ENCODE assay signal across 8 mouse cellular contexts in genomic region chr12:3889875-3890635, GRCm38 (mm10).
DNase-seq lines count a peak whose midpoint lies in the region; ATAC-seq and TF ChIP-seq lines count a peak whose summit lies in the region.
"Had no signal": no experiment of that assay in that cellular context is flagged by ENCODE, and none has a peak within 500 bp of the region (broad histone marks: within the 10 kb centered on the region; RNA-seq: fewer than 3 reads in every experiment).

No protein-coding gene starts in this region.

- TF ChIP-seq CTCF in hindbrain, postnatal 0 days (IDR thresholded peaks at IDR 0.05; ENCODE audit: low read depth) = no peak

- DNase-seq in hindbrain, postnatal 0 days (ENCODE audit: low spot score) = peak; percentile 21
- peak; percentile 33 for DNase-seq in CD4-positive helper T cell, adult 2 months (ENCODE audit: low read depth, low spot score)
- peak; percentile 97 for DNase-seq in R1 (ENCODE audit: low read depth, low spot score)
- DNase-seq in induced T-regulatory cell, adult 2 months (ENCODE audit: low read depth) = peak; percentile 39
- no peak for DNase-seq in gastrocnemius, postnatal 10 days
- DNase-seq: gastrocnemius, postnatal 25 days had no signal

- no peak overlapping the region for H3K4me3 ChIP-seq in hindbrain, postnatal 0 days (ENCODE audit: low read length)
- no peak overlapping the region for H3K4me3 ChIP-seq in hindbrain, embryonic 13.5 days

- no peak for ATAC-seq in hindbrain, postnatal 0 days
- ATAC-seq in hindbrain, embryonic 13.5 days (ENCODE audit: low FRiP score) = no peak
- ATAC-seq in activated CD4-positive, CD25-positive, alpha-beta regulatory T cell, adult 4 months = no peak

- no peaks in the 10 kb centered on the region for H3K36me3 ChIP-seq in hindbrain, postnatal 0 days (ENCODE audit: insufficient read depth, low read length)
- H3K36me3 ChIP-seq in hindbrain, embryonic 13.5 days = peaks cover 6% of the 10 kb centered on the region; the same call in 1 of the 2 replicates

- 27% methylated on average over 7 of the region's 7 CpGs for WGBS in hindbrain, postnatal 0 days
- 35% methylated on average over 7 of the region's 7 CpGs for WGBS in hindbrain, embryonic 13.5 days

- no peak overlapping the region for H3K9ac ChIP-seq in hindbrain, postnatal 0 days (replicated peaks; ENCODE audit: low read length)
- no peak overlapping the region for H3K9ac ChIP-seq in hindbrain, embryonic 13.5 days

- H3K4me1 ChIP-seq in hindbrain, postnatal 0 days (ENCODE audit: insufficient read depth, low read length) = peaks cover 57% of the 10 kb centered on the region
- H3K4me1 ChIP-seq in hindbrain, embryonic 13.5 days (replicated peaks) = peaks cover 90% of the 10 kb centered on the region

- H3K27me3 ChIP-seq in hindbrain, postnatal 0 days (ENCODE audit: insufficient read depth, low read length) = no peaks in the 10 kb centered on the region
- H3K27me3 ChIP-seq in hindbrain, embryonic 13.5 days = 0 out of 2 replicates have a peak, but pooled peaks cover 3% of the 10 kb centered on the region

- H3K4me2 ChIP-seq in hindbrain, postnatal 0 days (ENCODE audit: low read depth, low read length) = no peak overlapping the region
- H3K4me2 ChIP-seq in hindbrain, embryonic 13.5 days = no peak overlapping the region

- H3K9me3 ChIP-seq in hindbrain, postnatal 0 days (ENCODE audit: low read length) = no peaks in the 10 kb centered on the region
- H3K9me3 ChIP-seq in hindbrain, embryonic 13.5 days = no peaks in the 10 kb centered on the region

- H3K27ac ChIP-seq in hindbrain, postnatal 0 days = peak overlapping the region; percentile 90; the same call in 1 of the 2 replicates
- H3K27ac ChIP-seq in hindbrain, embryonic 13.5 days = no peak overlapping the region
